Mouse (Mus musculus) hindbrain, embryonic 11.5 days (tissue): ENCODE results near the gene Neurl1a. TPM values are rescaled to one million over a fixed set of nuclear protein-coding genes. Genes with fewer than 3 reads are reported as not detected.

Experiments
- ATAC-seq: fragments of 200-750 bp; cut with Nextera tagmentation; 2 replicates; pipeline ENCODE4 v1.8.0; 2017; ENCODE audit warnings: mild to moderate bottlenecking, moderate TSS enrichment, moderate library complexity; ENCODE audit not compliant: low FRiP score
- DNase-seq: peaks from one replicate; pipeline ENCODE4 v3.0.0-alpha.2; 2015; ENCODE audit warnings: low spot score
- H3K27ac ChIP-seq: fragments of 300-500 bp; sonication (generic); 2 replicates; pipeline ENCODE4 v1.5.1; 2014; ENCODE audit warnings: mild to moderate bottlenecking, low read depth, low read length
- H3K27me3 ChIP-seq: fragments of 300-500 bp; sonication (generic); 2 replicates; pipeline ENCODE4 v1.6.1; 2014; ENCODE audit warnings: mild to moderate bottlenecking, low read length, moderate library complexity, mixed read lengths; ENCODE audit not compliant: control insufficient read depth, insufficient read depth
- H3K36me3 ChIP-seq: fragments of 300-500 bp; sonication (generic); 2 replicates; pipeline ENCODE4 v1.6.1; 2014; ENCODE audit warnings: mild to moderate bottlenecking, low read length, moderate library complexity, mixed read lengths; ENCODE audit not compliant: control insufficient read depth, insufficient read depth
- H3K4me1 ChIP-seq: fragments of 300-500 bp; sonication (generic); replicated peaks from 2 replicates; pipeline ENCODE4 v1.6.1; 2014; ENCODE audit warnings: low read length, mixed read lengths; ENCODE audit not compliant: control insufficient read depth, insufficient read depth
- H3K4me2 ChIP-seq: fragments of 300-500 bp; sonication (generic); replicated peaks from 2 replicates; pipeline ENCODE4 v1.6.1; 2014; ENCODE audit warnings: mild to moderate bottlenecking, low read depth, low read length
- H3K4me3 ChIP-seq: fragments of 300-500 bp; sonication (generic); 2 replicates; pipeline ENCODE4 v1.5.1; 2014; ENCODE audit warnings: low read depth, low read length
- H3K9ac ChIP-seq: fragments of 300-500 bp; sonication (generic); 2 replicates; pipeline ENCODE4 v1.6.1; 2014; ENCODE audit warnings: low read depth, low read length
- H3K9me3 ChIP-seq: fragments of 300-500 bp; sonication (generic); 2 replicates; pipeline ENCODE4 v1.6.1; 2016; ENCODE audit warnings: low read length; ENCODE audit not compliant: control insufficient read depth
- WGBS: fragments of 180-500 bp; shearing (Covaris S2); extraction: QIAGEN DNeasy Blood & Tissue Kit; methylation state at CpG from one replicate; pipeline ENCODE4 v1.1.7; 2014; 5-methylcytosine and 5-hydroxymethylcytosine counted together
- polyA plus RNA-seq: library from polyadenylated mRNA; unstranded; fragments of >200 nt; fragmentation: Nextera tagmentation; extraction: Ambion mirVana; gene quantifications from 2 replicates; pipeline ENCODE4 v1.2.1, GENCODE M21; 2014

Neurl1a gene
- polyA plus RNA-seq, 1 experiment from 2014 or later = 3.4 TPM

- ATAC-seq = no peak
- Histone ChIP-seq H3K4me1 (no peaks in the 10 kb centered on the region), H3K36me3 (no peaks in the 10 kb centered on the region), H3K4me3 (no peak overlapping the region), H3K9ac (no peak overlapping the region), H3K4me2 (no peak overlapping the region), H3K27me3 (no peaks in the 10 kb centered on the region), H3K9me3 (no peaks in the 10 kb centered on the region), H3K27ac (no peak overlapping the region)
- DNase-seq = no peak
- WGBS = 81% methylated on average over 7 of the region's 7 CpGs
Measured at GRCm38 (mm10) chr19:47212401-47212800, 33.8 kb downstream of the Neurl1a start.

GRCm38 (mm10) chr19:47213470-47213869 is 34.9 kb downstream of the Neurl1a start:
- no peak overlapping the region for H3K27ac ChIP-seq
- H3K4me1 ChIP-seq = no peaks in the 10 kb centered on the region
- H3K4me2 ChIP-seq = no peak overlapping the region
- no peak for DNase-seq
- no peaks in the 10 kb centered on the region for H3K27me3 ChIP-seq
- no peaks in the 10 kb centered on the region for H3K36me3 ChIP-seq
- H3K9ac ChIP-seq = no peak overlapping the region
- no peaks in the 10 kb centered on the region for H3K9me3 ChIP-seq
- 58% methylated on average over 1 of the region's 1 CpGs for WGBS
- H3K4me3 ChIP-seq = no peak overlapping the region
- ATAC-seq = no peak

- 91% methylated on average over 5 of the region's 5 CpGs for WGBS
- ATAC-seq = no peak
Measured at GRCm38 (mm10) chr19:47216766-47217165, 38.1 kb downstream of the Neurl1a start.

GRCm38 (mm10) chr19:47219622-47220021 is 41.0 kb downstream of the Neurl1a start:
- DNase-seq (no peak), ATAC-seq (no peak)
- 83% methylated on average over 4 of the region's 4 CpGs for WGBS
- Histone ChIP-seq H3K4me1 (no peaks in the 10 kb centered on the region), H3K36me3 (no peaks in the 10 kb centered on the region), H3K4me2 (no peak overlapping the region), H3K9ac (no peak overlapping the region), H3K27me3 (no peaks in the 10 kb centered on the region), H3K27ac (no peak overlapping the region), H3K9me3 (no peaks in the 10 kb centered on the region), H3K4me3 (no peak overlapping the region)

More at GRCm38 (mm10) chr19:47216766-47217165, 38.1 kb downstream of the Neurl1a start:
- no peak overlapping the region for H3K4me2 ChIP-seq
- no peaks in the 10 kb centered on the region for H3K27me3 ChIP-seq
- no peaks in the 10 kb centered on the region for H3K4me1 ChIP-seq
- H3K9me3 ChIP-seq = no peaks in the 10 kb centered on the region
- H3K9ac ChIP-seq = no peak overlapping the region
- no peaks in the 10 kb centered on the region for H3K36me3 ChIP-seq
- H3K27ac ChIP-seq = no peak overlapping the region
- H3K4me3 ChIP-seq = no peak overlapping the region
- no peak for DNase-seq

- Histone ChIP-seq H3K27ac (no peak overlapping the region), H3K4me1 (no peaks in the 10 kb centered on the region), H3K27me3 (no peaks in the 10 kb centered on the region), H3K9ac (no peak overlapping the region), H3K9me3 (no peaks in the 10 kb centered on the region), H3K36me3 (no peaks in the 10 kb centered on the region), H3K4me3 (no peak overlapping the region), H3K4me2 (no peak overlapping the region)
- no peak for ATAC-seq
- WGBS = 97% methylated on average over 2 of the region's 2 CpGs
- no peak for DNase-seq
Measured at GRCm38 (mm10) chr19:47220232-47220631, 41.6 kb downstream of the Neurl1a start.

GRCm38 (mm10) chr19:47221006-47221405 is 42.4 kb downstream of the Neurl1a start:
- Histone ChIP-seq H3K4me3 (no peak overlapping the region), H3K9ac (no peak overlapping the region), H3K4me1 (no peaks in the 10 kb centered on the region), H3K27me3 (no peaks in the 10 kb centered on the region), H3K27ac (no peak overlapping the region), H3K36me3 (no peaks in the 10 kb centered on the region), H3K9me3 (no peaks in the 10 kb centered on the region), H3K4me2 (no peak overlapping the region)
- 86% methylated on average over 4 of the region's 4 CpGs for WGBS
- ATAC-seq = no peak
- no peak for DNase-seq

GRCm38 (mm10) chr19:47221500-47222153 is 43.0 kb downstream of the Neurl1a start:
- H3K9ac ChIP-seq = no peak overlapping the region
- H3K4me3 ChIP-seq = no peak overlapping the region
- H3K9me3 ChIP-seq = no peaks in the 10 kb centered on the region
- WGBS = 80% methylated on average over 7 of the region's 7 CpGs
- no peaks in the 10 kb centered on the region for H3K4me1 ChIP-seq
- ATAC-seq (no peak), DNase-seq (no peak)
- no peak overlapping the region for H3K27ac ChIP-seq
- no peaks in the 10 kb centered on the region for H3K27me3 ChIP-seq
- H3K36me3 ChIP-seq = no peaks in the 10 kb centered on the region
- no peak overlapping the region for H3K4me2 ChIP-seq

- DNase-seq = no peak
- no peak overlapping the region for H3K4me3 ChIP-seq
- no peak overlapping the region for H3K9ac ChIP-seq
- H3K36me3 ChIP-seq = no peaks in the 10 kb centered on the region
- no peaks in the 10 kb centered on the region for H3K9me3 ChIP-seq
- H3K4me1 ChIP-seq = no peaks in the 10 kb centered on the region
- H3K4me2 ChIP-seq = no peak overlapping the region
- WGBS = 91% methylated on average over 8 of the region's 8 CpGs
- H3K27ac ChIP-seq = no peak overlapping the region
- no peaks in the 10 kb centered on the region for H3K27me3 ChIP-seq
- no peak for ATAC-seq
Measured at GRCm38 (mm10) chr19:47222154-47222840, 43.7 kb downstream of the Neurl1a start.
